Mouse (Mus musculus) E14TG2a.4 (cell line): Measurements from ENCODE around the gene Olfr202.

Experiments used
- CTCF ChIP-seq: conservative IDR thresholded peaks from 2 replicates; pipeline ENCODE4 v1.5.1; 2014; ENCODE audit warnings: low read length
- POU5F1 ChIP-seq: IDR thresholded peaks from 2 replicates; pipeline ENCODE4 v1.6.1; 2014; ENCODE audit warnings: low read length, borderline replicate concordance

GRCm38 (mm10) chr16:59249684-59250083, 36.9 kb downstream of the Olfr202 start:
- TF ChIP-seq CTCF (no peak), POU5F1 (no peak)
